Comparison of ENCODE assay signal across 8 mouse cellular contexts in the genomic region with DNA sequence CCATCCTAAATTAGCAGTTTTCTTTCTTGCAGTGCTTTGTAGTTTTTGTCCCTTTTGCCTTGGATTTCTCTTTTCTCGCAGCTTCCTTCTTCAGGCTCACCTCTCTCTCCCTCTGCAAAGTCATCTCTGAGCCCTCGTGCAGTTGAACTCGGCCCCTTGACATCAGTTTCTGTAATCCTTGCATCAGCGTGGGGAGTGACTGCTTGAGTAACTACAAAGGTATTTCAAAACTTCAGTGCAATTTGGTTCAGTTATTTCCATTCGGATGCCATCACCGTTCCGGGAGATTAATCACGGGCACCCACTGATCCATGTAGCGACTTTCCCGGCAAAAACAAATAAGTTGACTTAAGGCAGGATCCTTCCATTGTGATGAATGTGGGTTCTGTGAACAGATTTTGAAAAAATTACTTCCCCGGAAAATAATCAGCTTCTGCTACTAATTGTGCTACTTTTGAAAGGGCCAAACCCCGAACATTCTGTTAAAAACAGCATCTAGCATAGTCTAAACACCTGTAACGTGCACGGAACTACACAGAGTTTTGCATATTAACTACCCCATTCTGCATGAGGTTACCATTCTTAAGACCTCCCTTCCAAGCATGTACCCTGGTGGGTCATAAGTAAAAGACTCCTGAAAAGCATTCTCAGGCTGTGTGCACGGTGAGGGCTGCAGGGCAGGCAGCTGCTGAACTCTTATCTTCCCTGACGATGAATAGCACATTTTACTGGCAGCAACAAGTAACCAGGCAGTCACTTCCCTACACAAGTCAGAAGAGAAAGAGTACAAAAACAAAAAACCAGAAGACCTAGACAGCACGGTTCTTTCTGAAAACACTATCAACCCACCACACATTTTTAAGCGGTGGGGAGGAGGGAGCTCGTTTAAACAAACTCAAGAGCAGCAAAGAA. TPM values are rescaled to one million over a fixed set of nuclear protein-coding genes. Genes with fewer than 3 reads are reported as not detected.
DNase-seq lines count a peak whose midpoint lies in the region; ATAC-seq and TF ChIP-seq lines count a peak whose summit lies in the region.

No protein-coding gene starts in this region.

- no peak for ATAC-seq in limb, embryonic 15.5 days (ENCODE audit: insufficient number of reproducible peaks, low FRiP score, low TSS enrichment, low read depth)
- no peak for ATAC-seq in midbrain, embryonic 15.5 days (replicated peaks)

- DNase-seq in gastrocnemius, adult 2 months, result no peak
- no peak for DNase-seq in gastrocnemius, adult 8-10 months (ENCODE audit: low spot score in 2 of 2)
- DNase-seq in embryo, embryonic 10.5 days (ENCODE audit: low spot score), result peak; percentile 39
- DNase-seq in hindbrain, embryonic 10.5 days (ENCODE audit: low spot score), result peak; percentile 27
- DNase-seq in layer of hippocampus, postnatal 14 days (ENCODE audit: low spot score in 2 of 2), result no peak
- no peak for DNase-seq in urinary bladder, adult 18-20 months (ENCODE audit: low spot score in 2 of 2)

- peak overlapping the region; percentile 86 for H3K4me2 ChIP-seq in limb, embryonic 15.5 days
- peak overlapping the region; percentile 59 for H3K4me2 ChIP-seq in midbrain, embryonic 15.5 days

- H3K4me1 ChIP-seq in hindbrain, embryonic 10.5 days (replicated peaks), result peaks cover 36% of the 10 kb centered on the region
- H3K4me1 ChIP-seq in limb, embryonic 15.5 days, result peaks cover 15% of the 10 kb centered on the region
- H3K4me1 ChIP-seq in midbrain, embryonic 15.5 days, result peaks cover 18% of the 10 kb centered on the region

- no peaks in the 10 kb centered on the region for H3K9me3 ChIP-seq in hindbrain, embryonic 10.5 days
- no peaks in the 10 kb centered on the region for H3K9me3 ChIP-seq in limb, embryonic 15.5 days
- H3K9me3 ChIP-seq in midbrain, embryonic 15.5 days, result no peaks in the 10 kb centered on the region

- peak overlapping the region; percentile 90 for H3K4me3 ChIP-seq in gastrocnemius, adult 2 months
- H3K4me3 ChIP-seq in hindbrain, embryonic 10.5 days, result peak overlapping the region; percentile 81
- peak overlapping the region; percentile 73 for H3K4me3 ChIP-seq in limb, embryonic 15.5 days
- peak overlapping the region; percentile 69 for H3K4me3 ChIP-seq in midbrain, embryonic 15.5 days

- H3K36me3 ChIP-seq in hindbrain, embryonic 10.5 days, result no peaks in the 10 kb centered on the region
- no peaks in the 10 kb centered on the region for H3K36me3 ChIP-seq in limb, embryonic 15.5 days
- no peaks in the 10 kb centered on the region for H3K36me3 ChIP-seq in midbrain, embryonic 15.5 days (replicated peaks)

- 12% methylated on average over 19 of the region's 19 CpGs for WGBS in hindbrain, embryonic 10.5 days
- 22% methylated on average over 19 of the region's 19 CpGs for WGBS in limb, embryonic 15.5 days
- WGBS in midbrain, embryonic 15.5 days, result 5% methylated on average over 19 of the region's 19 CpGs

- H3K27me3 ChIP-seq in hindbrain, embryonic 10.5 days (ENCODE audit: insufficient read depth, poor library complexity, severe bottlenecking), result peaks cover 15% of the 10 kb centered on the region
- no peaks in the 10 kb centered on the region for H3K27me3 ChIP-seq in limb, embryonic 15.5 days
- 0 out of 2 replicates have a peak, but pooled peaks cover 4% of the 10 kb centered on the region for H3K27me3 ChIP-seq in midbrain, embryonic 15.5 days (replicated peaks)

- H3K9ac ChIP-seq in limb, embryonic 15.5 days, result 0 out of 2 replicates have a peak overlapping the region, but pooled peaks have one; percentile 61
- H3K9ac ChIP-seq in midbrain, embryonic 15.5 days, result peak overlapping the region; percentile 82

- H3K27ac ChIP-seq in gastrocnemius, adult 2 months, result peak overlapping the region; percentile 96
- peak overlapping the region; percentile 95; the same call in 1 of the 2 replicates for H3K27ac ChIP-seq in hindbrain, embryonic 10.5 days
- H3K27ac ChIP-seq in limb, embryonic 15.5 days, result peak overlapping the region; percentile 88; the same call in 1 of the 2 replicates
- H3K27ac ChIP-seq in midbrain, embryonic 15.5 days, result no peak overlapping the region

- intact Hi-C loops in gastrocnemius, adult 2 months (cut with DNase I), result loop anchor here (1.0 to 5.0 kb wide), 4 partner anchors 67 to 122 kb away; no protein-coding TSS in a partner anchor

- no peak for TF ChIP-seq CTCF in gastrocnemius, adult 2 months (IDR thresholded peaks at IDR 0.05)

RNA-seq across cellular contexts. Expression of gene Gadd45a, which starts 1.6 kb away (rescaled TPM):
- total RNA-seq in gastrocnemius, adult 2 months (2021), result 10 to 100 TPM; 27.6 to 38.9 TPM
- total RNA-seq in gastrocnemius, adult 8-10 months (2022), result 10 to 100 TPM; 23.9 to 45.4 (median 33.9) TPM
- 21.9 and 25.7 TPM in 2 replicates for polyA plus RNA-seq in hindbrain, embryonic 10.5 days (2016; fragmentation: Nextera tagmentation; extraction: Ambion mirVana)
- polyA plus RNA-seq in limb, embryonic 15.5 days (2015; fragmentation: Nextera tagmentation; extraction: Ambion mirVana), result 13.7 and 15.9 TPM in 2 replicates
- 17.2 and 17.7 TPM in 2 replicates for polyA plus RNA-seq in midbrain, embryonic 15.5 days (2015; fragmentation: Nextera tagmentation; extraction: Ambion mirVana)
- 1 to 10 TPM; 7.0 to 8.2 TPM for total RNA-seq in layer of hippocampus, postnatal 14 days (2021)

Comparison
In these comparisons a context has a peak if more than half of its experiments do, and no peak if none do; other contexts are left out.
1. DNase-seq: peak in embryo, embryonic 10.5 days (single experiment) and hindbrain, embryonic 10.5 days (single experiment); none in gastrocnemius, adult 2 months (single experiment), gastrocnemius, adult 8-10 months (0 of 2), layer of hippocampus, postnatal 14 days (0 of 2) and urinary bladder, adult 18-20 months (0 of 2).
2. Peak in every context shown above with its lines, with median percentiles within 50 percentile points of each other: H3K4me3 ChIP-seq.